ENCODE assay signal across 16 mouse cellular contexts in the genomic region with DNA sequence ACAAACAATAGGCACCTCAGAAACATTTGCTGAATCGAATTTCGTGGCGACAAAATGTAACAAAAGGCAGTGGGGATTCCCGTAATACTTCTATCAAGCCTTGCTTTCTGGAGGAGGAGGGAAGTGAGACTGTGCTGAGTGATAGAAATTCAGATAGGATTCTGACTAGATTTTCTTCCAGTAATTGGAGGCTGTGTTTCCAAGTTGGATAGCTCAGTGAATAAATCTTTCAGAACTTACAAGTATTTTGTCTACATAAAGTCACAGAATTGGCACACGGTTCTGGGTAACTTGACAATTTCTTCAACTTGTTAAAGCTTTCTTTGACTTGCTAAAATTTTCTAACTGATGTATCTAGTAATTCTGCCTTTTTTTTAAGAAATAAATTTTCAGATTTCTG.
"Had no signal": no experiment of that assay in that cellular context is flagged by ENCODE, and none has a peak within 500 bp of the region (broad histone marks: within the 10 kb centered on the region; RNA-seq: fewer than 3 reads in every experiment).

No protein-coding gene starts in this region.

- H3K36me3 ChIP-seq: neural tube, embryonic 12.5 days; neural tube, embryonic 13.5 days; stomach, embryonic 15.5 days had no signal

- H3K4me2 ChIP-seq: neural tube, embryonic 12.5 days; neural tube, embryonic 13.5 days; stomach, embryonic 15.5 days had no signal

- H3K9me3 ChIP-seq: neural tube, embryonic 12.5 days; neural tube, embryonic 13.5 days; stomach, embryonic 15.5 days had no signal

- H3K4me3 ChIP-seq: neural tube, embryonic 12.5 days; neural tube, embryonic 13.5 days; stomach, embryonic 15.5 days had no signal

- DNase-seq: retina, postnatal 1 day; right cerebral cortex, adult 18-20 months; right cerebral cortex, postnatal 14 days; right cerebral cortex, postnatal 25 days; right cerebral cortex, postnatal 4 days; spleen, adult 18-20 months; thymus, adult 18-20 months; thymus, adult 2 months; thymus, postnatal 14 days; thymus, postnatal 25 days; thymus, postnatal 36 days; thymus, postnatal 4 days had no signal

- H3K4me1 ChIP-seq: neural tube, embryonic 12.5 days; neural tube, embryonic 13.5 days; stomach, embryonic 15.5 days had no signal

- H3K27me3 ChIP-seq: neural tube, embryonic 12.5 days; neural tube, embryonic 13.5 days; stomach, embryonic 15.5 days had no signal

- H3K9ac ChIP-seq: neural tube, embryonic 12.5 days; neural tube, embryonic 13.5 days; stomach, embryonic 15.5 days had no signal

- H3K27ac ChIP-seq: neural tube, embryonic 12.5 days; neural tube, embryonic 13.5 days; stomach, embryonic 15.5 days; stomach, postnatal 0 days had no signal
